8 mouse cellular contexts compared by ENCODE assay signal in genomic region chr11:54786858-54787487, GRCm38 (mm10). TPM values are rescaled to one million over a fixed set of nuclear protein-coding genes. Genes with fewer than 3 reads are reported as not detected.
DNase-seq lines count a peak whose midpoint lies in the region; ATAC-seq lines count a peak whose summit lies in the region.

No protein-coding gene starts in this region.

- peak overlapping the region; percentile 73 for H3K4me2 ChIP-seq in limb, embryonic 11.5 days (ENCODE audit: low read depth, severe bottlenecking)
- peak overlapping the region; percentile 71 for H3K4me2 ChIP-seq in midbrain, embryonic 12.5 days (replicated peaks)

- H3K36me3 ChIP-seq in limb, embryonic 11.5 days (ENCODE audit: control insufficient read depth, insufficient read depth, low read length): no peaks in the 10 kb centered on the region
- no peaks in the 10 kb centered on the region for H3K36me3 ChIP-seq in midbrain, embryonic 12.5 days

- peak overlapping the region; percentile 96 for H3K4me3 ChIP-seq in limb, embryonic 11.5 days (ENCODE audit: low read depth, low read length)
- peak overlapping the region; percentile 94 for H3K4me3 ChIP-seq in midbrain, embryonic 12.5 days

- H3K9me3 ChIP-seq in limb, embryonic 11.5 days (ENCODE audit: control insufficient read depth, low read length): no peaks in the 10 kb centered on the region
- no peaks in the 10 kb centered on the region for H3K9me3 ChIP-seq in midbrain, embryonic 12.5 days

- peaks cover 6% of the 10 kb centered on the region; the same call in 1 of the 2 replicates for H3K4me1 ChIP-seq in limb, embryonic 11.5 days (ENCODE audit: control insufficient read depth, insufficient read depth, low read length)
- peaks cover 30% of the 10 kb centered on the region for H3K4me1 ChIP-seq in midbrain, embryonic 12.5 days

- peak overlapping the region; percentile 89 for H3K9ac ChIP-seq in limb, embryonic 11.5 days (ENCODE audit: low read length)
- peak overlapping the region; percentile 94 for H3K9ac ChIP-seq in midbrain, embryonic 12.5 days (replicated peaks)

- no peak for DNase-seq in cerebellum, postnatal 10 days
- DNase-seq in embryo, embryonic 10 days (ENCODE audit: low spot score): peak; percentile 77
- peak; percentile 62 for DNase-seq in gastrocnemius, postnatal 10 days
- DNase-seq in induced T-regulatory cell, adult 2 months (ENCODE audit: low read depth): peak; percentile 76
- DNase-seq in limb, embryonic 11.5 days (ENCODE audit: low spot score): peak; percentile 76
- peak; percentile 57 to 69 for DNase-seq in spleen, adult 18-20 months

- WGBS in limb, embryonic 11.5 days: under 1% methylated on average over 51 of the region's 54 CpGs
- WGBS in midbrain, embryonic 12.5 days: under 1% methylated on average over 54 of the region's 54 CpGs

- peak; percentile 72 for ATAC-seq in cerebellum, adult (ENCODE audit: insufficient number of reproducible peaks, low FRiP score, low TSS enrichment)
- peak; percentile 82; the same call in 1 of the 2 replicates for ATAC-seq in limb, embryonic 11.5 days (ENCODE audit: insufficient number of reproducible peaks, low FRiP score, low TSS enrichment, low read depth)
- peak; percentile 45 for ATAC-seq in midbrain, embryonic 12.5 days (ENCODE audit: low FRiP score, low read depth)

- no peaks in the 10 kb centered on the region for H3K27me3 ChIP-seq in limb, embryonic 11.5 days (ENCODE audit: control insufficient read depth, insufficient read depth, low read length)
- no peaks in the 10 kb centered on the region for H3K27me3 ChIP-seq in midbrain, embryonic 12.5 days

- peak overlapping the region; percentile 93 for H3K27ac ChIP-seq in limb, embryonic 11.5 days (replicated peaks; ENCODE audit: low read depth, low read length)
- H3K27ac ChIP-seq in midbrain, embryonic 12.5 days (replicated peaks): peak overlapping the region; percentile 98

RNA-seq across cellular contexts. Expression of gene Cdc42se2, which starts 0.5 kb away (rescaled TPM):
- 10 to 100 TPM; 22.1 to 22.5 TPM for total RNA-seq in gastrocnemius, postnatal 10 days (2021)
- 135 and 136 TPM in 2 replicates for polyA plus RNA-seq in limb, embryonic 11.5 days (2014; fragmentation: Nextera tagmentation; extraction: Ambion mirVana)
- polyA plus RNA-seq in midbrain, embryonic 12.5 days (2016; fragmentation: Nextera tagmentation; extraction: Ambion mirVana): 251 and 254 TPM in 2 replicates

Comparison
In these comparisons a context has a peak if more than half of its experiments do, and no peak if none do; other contexts are left out.
1. DNase-seq: peak in embryo, embryonic 10 days (single experiment), gastrocnemius, postnatal 10 days (single experiment), induced T-regulatory cell, adult 2 months (single experiment), limb, embryonic 11.5 days (single experiment) and spleen, adult 18-20 months (2 of 2); none in cerebellum, postnatal 10 days (0 of 2).
2. Peak in every context shown above with its lines, with median percentiles within 50 percentile points of each other: ATAC-seq.